ENCODE assay signal across 8 mouse cellular contexts in genomic region chr3:108721076-108721991, GRCm38 (mm10). TPM values are rescaled to one million over a fixed set of nuclear protein-coding genes. Genes with fewer than 3 reads are reported as not detected.
DNase-seq lines count a peak whose midpoint lies in the region; ATAC-seq and TF ChIP-seq lines count a peak whose summit lies in the region.

No protein-coding gene starts in this region.

- no peaks in the 10 kb centered on the region for H3K36me3 ChIP-seq in CH12.LX (replicated peaks in 1 of 2; ENCODE audit: control insufficient read depth in 1 of 2, insufficient read depth in 1 of 2, low read length in 1 of 2)
- no peaks in the 10 kb centered on the region for H3K36me3 ChIP-seq in embryonic facial prominence, embryonic 14.5 days (ENCODE audit: control insufficient read depth, insufficient read depth, low read length)
- no peaks in the 10 kb centered on the region for H3K36me3 ChIP-seq in heart, embryonic 14.5 days (ENCODE audit: control insufficient read depth, insufficient read depth, low read length)
- H3K36me3 ChIP-seq in liver, embryonic 13.5 days: peaks cover 2% of the 10 kb centered on the region; the same call in 1 of the 2 replicates

- peak; percentile 42; the same call in 1 of the 2 replicates for ATAC-seq in embryonic facial prominence, embryonic 14.5 days (ENCODE audit: low read depth)
- peak; percentile 7; the same call in 1 of the 2 replicates for ATAC-seq in heart, embryonic 14.5 days (ENCODE audit: insufficient number of reproducible peaks, insufficient read depth, low FRiP score, low read depth)
- ATAC-seq in liver, embryonic 13.5 days (ENCODE audit: low read depth): no peak
- no peak for ATAC-seq in megakaryocyte-erythroid progenitor cell, adult 5-6 weeks (replicated peaks; ENCODE audit: low FRiP score, low TSS enrichment, poor library complexity, severe bottlenecking)

- no peak for TF ChIP-seq POLR2A in CH12.LX (IDR thresholded peaks at IDR 0.05; ENCODE audit: low read depth, low read length)
- TF ChIP-seq POLR2A in olfactory bulb, adult 2 months (IDR thresholded peaks at IDR 0.05; ENCODE audit: insufficient read depth, low read depth, low read length): no peak

- no peak for TF ChIP-seq CTCF in CH12.LX (conservative IDR thresholded peaks at IDR 0.05 in 1 of 2, IDR thresholded peaks at IDR 0.05 in 1 of 2; ENCODE audit: low read depth in 2 of 2, low read length in 2 of 2)
- no peak for TF ChIP-seq CTCF in olfactory bulb, adult 2 months (IDR thresholded peaks at IDR 0.05; ENCODE audit: insufficient read depth, low read depth, low read length)

- no peak overlapping the region for H3K27ac ChIP-seq in CH12.LX (ENCODE audit: insufficient read depth, low read depth)
- peak overlapping the region; percentile 91 for H3K27ac ChIP-seq in embryonic facial prominence, embryonic 14.5 days (replicated peaks; ENCODE audit: low read depth, low read length)
- peak overlapping the region; percentile 11 to 85; a peak in 3 of 4 replicates for H3K27ac ChIP-seq in heart, embryonic 14.5 days (replicated peaks in 1 of 2; ENCODE audit: control insufficient read depth in 1 of 2, insufficient read depth in 1 of 2, low read depth in 2 of 2, low read length in 2 of 2)
- H3K27ac ChIP-seq in liver, embryonic 13.5 days: peak overlapping the region; percentile 86
- no peak overlapping the region for H3K27ac ChIP-seq in olfactory bulb, adult 2 months (ENCODE audit: insufficient read depth, low read depth, low read length)

- no peak; the same call in none of the 2 replicates for TF ChIP-seq RAD21 in CH12.LX (IDR thresholded peaks at IDR 0.05; ENCODE audit: low read depth, low read length)

- WGBS in embryonic facial prominence, embryonic 14.5 days: under 1% methylated on average over 35 of the region's 44 CpGs
- WGBS in heart, embryonic 14.5 days: 1% methylated on average over 44 of the region's 44 CpGs
- WGBS in liver, embryonic 13.5 days (ENCODE audit: insufficient replicate concordance): 1% methylated on average over 44 of the region's 44 CpGs
- 3% methylated on average over 44 of the region's 44 CpGs for WGBS in olfactory bulb, adult 2 months

- dilution Hi-C loops in CH12.LX (cut with MboI; ENCODE audit: extremely low pct_ligation_motif_present, extremely low pct_unique_long_range_greater_than_20kb, low sequenced_read_pairs): no loop called here

- DNase-seq in CH12.LX (ENCODE audit: extremely low read depth): no peak
- peak; percentile 15 for DNase-seq in adrenal gland, adult 8-10 months
- DNase-seq in embryonic facial prominence, embryonic 14.5 days (ENCODE audit: low spot score): peak; percentile 85
- peak; percentile 70 for DNase-seq in kidney, postnatal 10 days
- peak; percentile 24 for DNase-seq in liver, embryonic 13.5 days

- peak overlapping the region; percentile 61 to 75 (median 69) for H3K4me3 ChIP-seq in CH12.LX (replicated peaks in 1 of 3; ENCODE audit: low read depth in 2 of 3, low read length in 2 of 3, poor library complexity in 1 of 3)
- peak overlapping the region; percentile 80 for H3K4me3 ChIP-seq in embryonic facial prominence, embryonic 14.5 days (ENCODE audit: low read depth, low read length)
- H3K4me3 ChIP-seq in heart, embryonic 14.5 days (ENCODE audit: control insufficient read depth in 1 of 2, insufficient read depth in 1 of 2, low read depth in 1 of 2, low read length in 2 of 2): peak overlapping the region; percentile 65 to 86
- peak overlapping the region; percentile 79 for H3K4me3 ChIP-seq in liver, embryonic 13.5 days (replicated peaks)
- peak overlapping the region; percentile 67 for H3K4me3 ChIP-seq in olfactory bulb, adult 2 months (ENCODE audit: insufficient read depth, low read depth, low read length)

- H3K4me1 ChIP-seq in CH12.LX (ENCODE audit: control insufficient read depth in 1 of 2, insufficient read depth in 2 of 2): peaks cover 3 to 22% of the 10 kb centered on the region in 2 experiments; a peak in 3 of 4 replicates
- H3K4me1 ChIP-seq in embryonic facial prominence, embryonic 14.5 days (ENCODE audit: control insufficient read depth, insufficient read depth, low read length): peaks cover 26% of the 10 kb centered on the region
- 0 out of 4 replicates have a peak, but pooled peaks cover 0 to 6% of the 10 kb centered on the region in 2 experiments for H3K4me1 ChIP-seq in heart, embryonic 14.5 days (ENCODE audit: control insufficient read depth in 2 of 2, insufficient read depth in 2 of 2, low read length in 2 of 2)
- H3K4me1 ChIP-seq in liver, embryonic 13.5 days (replicated peaks): peaks cover 47% of the 10 kb centered on the region
- H3K4me1 ChIP-seq in olfactory bulb, adult 2 months (ENCODE audit: control insufficient read depth, insufficient read depth, low read length): peaks cover 3% of the 10 kb centered on the region

- in situ Hi-C loops in CH12.LX (cut with MboI; ENCODE audit: low pct_ligation_motif_present, low pct_unique_long_range_greater_than_20kb, low sequenced_read_pairs): no loop called here

- peaks cover 3% of the 10 kb centered on the region for H3K9me3 ChIP-seq in CH12.LX (replicated peaks; ENCODE audit: low read length)
- H3K9me3 ChIP-seq in embryonic facial prominence, embryonic 14.5 days (ENCODE audit: control insufficient read depth, low read length): no peaks in the 10 kb centered on the region
- no peaks in the 10 kb centered on the region for H3K9me3 ChIP-seq in heart, embryonic 14.5 days (ENCODE audit: control insufficient read depth, low read length)
- H3K9me3 ChIP-seq in liver, embryonic 13.5 days (replicated peaks): 0 out of 2 replicates have a peak, but pooled peaks cover 3% of the 10 kb centered on the region

- peak overlapping the region; percentile 94 for H3K4me2 ChIP-seq in CH12.LX (ENCODE audit: insufficient read depth, low read depth, poor library complexity, severe bottlenecking)
- H3K4me2 ChIP-seq in embryonic facial prominence, embryonic 14.5 days (ENCODE audit: low read depth, low read length): peak overlapping the region; percentile 78
- peak overlapping the region; percentile 67 for H3K4me2 ChIP-seq in heart, embryonic 14.5 days (ENCODE audit: low read length)
- H3K4me2 ChIP-seq in liver, embryonic 13.5 days: peak overlapping the region; percentile 75

- no peaks in the 10 kb centered on the region for H3K79me2 ChIP-seq in CH12.LX (replicated peaks; ENCODE audit: control insufficient read depth, extremely low read depth, insufficient read depth, poor library complexity, severe bottlenecking)

- peak overlapping the region; percentile 81 for H3K9ac ChIP-seq in CH12.LX (ENCODE audit: insufficient read depth, low read depth)
- peak overlapping the region; percentile 91 for H3K9ac ChIP-seq in embryonic facial prominence, embryonic 14.5 days (ENCODE audit: low read depth, low read length)
- peak overlapping the region; percentile 91 for H3K9ac ChIP-seq in heart, embryonic 14.5 days (ENCODE audit: low read length)
- peak overlapping the region; percentile 96 for H3K9ac ChIP-seq in liver, embryonic 13.5 days

- TF ChIP-seq EP300 in CH12.LX (IDR thresholded peaks at IDR 0.05; ENCODE audit: low read length): no peak

- peaks cover 16% of the 10 kb centered on the region for H3K27me3 ChIP-seq in CH12.LX (replicated peaks)
- no peaks in the 10 kb centered on the region for H3K27me3 ChIP-seq in embryonic facial prominence, embryonic 14.5 days (replicated peaks; ENCODE audit: control insufficient read depth, insufficient read depth, low read length)
- no peaks in the 10 kb centered on the region for H3K27me3 ChIP-seq in heart, embryonic 14.5 days (ENCODE audit: control insufficient read depth, insufficient read depth, low read length)
- H3K27me3 ChIP-seq in liver, embryonic 13.5 days: peaks cover 4% of the 10 kb centered on the region; the same call in 1 of the 2 replicates

TF ChIP-seq in CH12.LX, 34 proteins besides CTCF, POLR2A, EP300 and RAD21:
- TF ChIP-seq E2F4 (IDR thresholded peaks at IDR 0.05; ENCODE audit: insufficient replicate concordance, low read depth, low read length) (no peak), MEF2A (IDR thresholded peaks at IDR 0.05; ENCODE audit: borderline replicate concordance, low read depth, low read length) (no peak), MAFK (IDR thresholded peaks at IDR 0.05; ENCODE audit: insufficient replicate concordance, low read length) (no peak), IRF4 (IDR thresholded peaks at IDR 0.05; ENCODE audit: low read depth, low read length) (no peak)
TF ChIP-seq in CH12.LX: peak in this region for 0.

RNA-seq across cellular contexts. Expression of gene Gpsm2, which starts 0.8 kb away (rescaled TPM):
- total RNA-seq in CH12.LX (2012; rRNA removed): 8.5 and 9.7 TPM in 2 replicates
- 10.4 TPM in 2 replicates for total RNA-seq in CH12.LX (2014; rRNA removed)
- 7.5 and 11.2 TPM in 2 replicates for polyA plus RNA-seq in CH12.LX (2012; ENCODE audit: insufficient read length, low read depth)
- 1 to 10 TPM; 1.9 to 2.8 (median 2.2) TPM for total RNA-seq in adrenal gland, adult 8-10 months (2022)
- polyA plus RNA-seq in embryonic facial prominence, embryonic 14.5 days (2014; fragmentation: Nextera tagmentation; extraction: Ambion mirVana): 69.5 and 85.1 TPM in 2 replicates
- polyA plus RNA-seq in heart, embryonic 14.5 days (2014; fragmentation: Nextera tagmentation; extraction: Ambion mirVana): 27.5 and 30.4 TPM in 2 replicates
- polyA plus RNA-seq in liver, embryonic 13.5 days (2015; fragmentation: Nextera tagmentation; extraction: Ambion mirVana): 35.9 and 45.0 TPM in 2 replicates
- polyA plus RNA-seq in olfactory bulb, adult 2 months (2012; ENCODE audit: insufficient read depth, insufficient read length, low replicate concordance, missing spikeins): not detected in 2 replicates
- total RNA-seq in megakaryocyte-erythroid progenitor cell, adult 5-6 weeks (2014; fragmentation: Nextera tagmentation): 35.5 and 68.2 TPM in 2 replicates
- 31.2 and 56.2 TPM in 2 replicates for total RNA-seq in megakaryocyte-erythroid progenitor cell, adult 5-6 weeks (2017)

RNA-seq across cellular contexts. Expression of gene Aknad1, which starts 18.1 kb away (rescaled TPM):
- not detected in 2 replicates for total RNA-seq in CH12.LX (2012; rRNA removed)
- not detected in 2 replicates for total RNA-seq in CH12.LX (2014; rRNA removed)
- not detected in 2 replicates for polyA plus RNA-seq in CH12.LX (2012; ENCODE audit: insufficient read length, low read depth)
- total RNA-seq in adrenal gland, adult 8-10 months (2022): under 1 TPM in 1 of 4 experiments, not detected in 3; 0.07 TPM
- polyA plus RNA-seq in embryonic facial prominence, embryonic 14.5 days (2014; fragmentation: Nextera tagmentation; extraction: Ambion mirVana): 0.92 and 1.5 TPM in 2 replicates
- not detected in 2 replicates for polyA plus RNA-seq in heart, embryonic 14.5 days (2014; fragmentation: Nextera tagmentation; extraction: Ambion mirVana)
- polyA plus RNA-seq in liver, embryonic 13.5 days (2015; fragmentation: Nextera tagmentation; extraction: Ambion mirVana): 0.37 and 0.56 TPM in 2 replicates
- not detected in 2 replicates for polyA plus RNA-seq in olfactory bulb, adult 2 months (2012; ENCODE audit: insufficient read depth, insufficient read length, low replicate concordance, missing spikeins)
- 1.3 and 2.0 TPM in 2 replicates for total RNA-seq in megakaryocyte-erythroid progenitor cell, adult 5-6 weeks (2014; fragmentation: Nextera tagmentation)
- 1.0 TPM in 1 of 2 replicates, not detected in the other for total RNA-seq in megakaryocyte-erythroid progenitor cell, adult 5-6 weeks (2017)

Comparison
In these comparisons a context has a peak if more than half of its experiments do, and no peak if none do; other contexts are left out.
1. H3K27ac ChIP-seq: peak in embryonic facial prominence, embryonic 14.5 days (single experiment), heart, embryonic 14.5 days (2 of 2) and liver, embryonic 13.5 days (single experiment); none in CH12.LX (single experiment) and olfactory bulb, adult 2 months (single experiment).
2. ATAC-seq: peak in embryonic facial prominence, embryonic 14.5 days (single experiment) and heart, embryonic 14.5 days (single experiment); none in liver, embryonic 13.5 days (single experiment) and megakaryocyte-erythroid progenitor cell, adult 5-6 weeks (single experiment).
3. Peak in every context shown above with its lines, with median percentiles within 50 percentile points of each other: H3K4me2 ChIP-seq, H3K4me3 ChIP-seq and H3K9ac ChIP-seq.